Mouse (Mus musculus): Measurements from ENCODE around the gene Cacna1i. TPM values are rescaled to one million over a fixed set of nuclear protein-coding genes. Genes with fewer than 3 reads are reported as not detected.

The Cacna1i gene
- polyA plus RNA-seq, 1 experiment from 2014 or later: 0.14 TPM

DNA sequence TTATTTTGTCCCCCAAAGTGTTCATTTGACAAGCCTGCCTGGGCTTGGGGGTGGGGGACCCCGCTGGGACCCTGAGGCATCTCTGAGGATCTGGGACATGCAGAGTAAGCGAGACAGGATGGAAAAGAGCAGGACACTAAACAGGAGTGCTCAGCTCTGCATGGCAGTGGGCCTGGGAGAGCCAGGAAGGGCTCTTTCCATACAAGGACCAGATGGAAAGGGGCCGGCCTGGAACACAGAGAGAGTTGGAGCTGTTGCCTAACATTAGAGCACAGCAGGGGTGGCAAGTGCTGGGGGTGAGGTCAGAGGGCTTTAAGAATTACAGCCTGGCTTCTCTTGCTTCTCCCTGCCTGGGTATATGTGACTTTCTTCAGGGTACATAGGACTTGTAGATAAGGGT is 43.2 kb downstream of the Cacna1i start:
- peaks cover 3% of the 10 kb centered on the region for H3K27me3 ChIP-seq (replicated peaks; ENCODE audit: control insufficient read depth, insufficient read depth, low read length)
- no peak for DNase-seq (ENCODE audit: low spot score)
- WGBS: 65% methylated on average over 3 of the region's 3 CpGs
- ATAC-seq (replicated peaks; ENCODE audit: low FRiP score): no peak
- no peaks in the 10 kb centered on the region for H3K4me1 ChIP-seq (replicated peaks; ENCODE audit: control insufficient read depth, insufficient read depth, low read length)
- no peaks in the 10 kb centered on the region for H3K9me3 ChIP-seq (ENCODE audit: control insufficient read depth, low read length)
- H3K9ac ChIP-seq (ENCODE audit: low read depth, low read length): no peak overlapping the region
- no peak overlapping the region for H3K4me3 ChIP-seq (ENCODE audit: low read depth, low read length)
- no peak overlapping the region for H3K27ac ChIP-seq (ENCODE audit: low read depth, low read length)
- H3K4me2 ChIP-seq: no peak overlapping the region
- H3K36me3 ChIP-seq (ENCODE audit: control insufficient read depth, insufficient read depth, low read length): no peaks in the 10 kb centered on the region

DNA sequence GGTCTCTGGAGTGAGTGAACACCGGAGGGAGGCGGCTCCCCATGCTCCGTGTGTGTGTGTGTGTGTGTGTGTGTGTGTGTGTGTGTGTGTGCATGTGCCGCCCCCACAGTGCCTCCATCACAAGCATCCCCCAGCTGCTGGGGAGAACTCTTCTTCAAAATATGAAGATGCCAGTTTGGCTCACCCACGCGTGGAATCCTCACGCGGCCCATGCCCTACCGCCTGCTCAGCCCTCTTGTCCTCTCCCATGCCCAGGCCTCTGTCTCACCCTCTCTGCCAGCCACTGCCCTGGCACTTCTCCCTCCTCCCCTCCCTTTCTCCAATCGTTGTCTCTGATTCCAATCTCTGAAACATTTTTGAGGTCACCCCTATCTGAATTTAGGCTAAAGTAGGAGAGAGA is 47.7 kb downstream of the Cacna1i start:
- WGBS: 82% methylated on average over 9 of the region's 10 CpGs
- Histone ChIP-seq H3K36me3 (ENCODE audit: control insufficient read depth, insufficient read depth, low read length) (no peaks in the 10 kb centered on the region), H3K9ac (ENCODE audit: low read depth, low read length) (no peak overlapping the region), H3K27me3 (replicated peaks; ENCODE audit: control insufficient read depth, insufficient read depth, low read length) (peaks cover 3% of the 10 kb centered on the region; the same call in 1 of the 2 replicates), H3K4me1 (replicated peaks; ENCODE audit: control insufficient read depth, insufficient read depth, low read length) (no peaks in the 10 kb centered on the region), H3K4me2 (no peak overlapping the region), H3K27ac (ENCODE audit: low read depth, low read length) (no peak overlapping the region), H3K4me3 (ENCODE audit: low read depth, low read length) (no peak overlapping the region), H3K9me3 (ENCODE audit: control insufficient read depth, low read length) (no peaks in the 10 kb centered on the region)
- DNase-seq (ENCODE audit: low spot score) (no peak), ATAC-seq (replicated peaks; ENCODE audit: low FRiP score) (no peak)

DNA sequence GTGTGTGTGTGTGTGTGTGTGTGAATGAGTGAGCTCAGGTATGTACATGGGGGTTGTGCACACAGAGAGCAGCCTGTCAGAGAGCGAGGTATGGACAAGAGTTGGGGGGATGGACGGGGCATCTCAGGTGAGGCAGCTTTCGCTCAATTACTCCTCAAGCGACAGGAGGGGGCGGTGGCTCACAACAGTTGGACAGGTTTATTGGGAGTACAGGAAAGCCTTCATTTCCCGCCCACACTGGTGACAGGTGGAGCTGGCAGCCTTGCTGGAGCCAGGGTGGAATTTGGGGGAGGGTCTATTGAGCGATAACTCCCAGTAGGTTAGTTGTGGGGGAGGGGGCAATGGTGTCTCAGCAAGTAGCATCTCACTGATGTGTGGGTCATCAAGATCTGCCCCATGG is 48.2 kb downstream of the Cacna1i start:
- H3K36me3 ChIP-seq (ENCODE audit: control insufficient read depth, insufficient read depth, low read length): no peaks in the 10 kb centered on the region
- 56% methylated on average over 7 of the region's 7 CpGs for WGBS
- no peaks in the 10 kb centered on the region for H3K9me3 ChIP-seq (ENCODE audit: control insufficient read depth, low read length)
- no peaks in the 10 kb centered on the region for H3K4me1 ChIP-seq (replicated peaks; ENCODE audit: control insufficient read depth, insufficient read depth, low read length)
- H3K27ac ChIP-seq (ENCODE audit: low read depth, low read length): no peak overlapping the region
- no peak overlapping the region for H3K4me3 ChIP-seq (ENCODE audit: low read depth, low read length)
- peaks cover 3% of the 10 kb centered on the region; the same call in 1 of the 2 replicates for H3K27me3 ChIP-seq (replicated peaks; ENCODE audit: control insufficient read depth, insufficient read depth, low read length)
- DNase-seq (ENCODE audit: low spot score) (no peak), ATAC-seq (replicated peaks; ENCODE audit: low FRiP score) (no peak)
- H3K4me2 ChIP-seq: no peak overlapping the region
- H3K9ac ChIP-seq (ENCODE audit: low read depth, low read length): no peak overlapping the region

DNA sequence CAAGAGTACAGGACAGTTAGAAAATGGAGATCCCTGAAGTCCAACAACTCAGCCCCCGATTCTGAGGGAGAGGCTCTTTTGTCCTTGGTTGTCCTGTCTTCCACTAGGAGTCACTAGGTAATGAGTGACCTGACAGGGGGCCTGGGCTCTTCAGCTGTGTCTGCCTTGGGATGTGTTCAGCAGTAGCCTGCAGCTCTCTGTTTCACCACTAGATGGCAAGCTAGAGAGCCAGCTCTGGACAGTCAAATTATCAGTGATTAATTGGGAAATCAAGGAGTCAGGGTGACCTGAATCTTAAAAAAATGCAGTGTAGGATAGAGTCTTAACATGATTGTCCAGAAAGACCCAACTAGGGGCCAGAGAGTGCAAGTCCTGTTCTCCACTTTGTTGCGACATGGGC is 53.3 kb downstream of the Cacna1i start:
- DNase-seq (ENCODE audit: low spot score): peak; percentile 45
- H3K4me1 ChIP-seq (replicated peaks; ENCODE audit: control insufficient read depth, insufficient read depth, low read length): no peaks in the 10 kb centered on the region
- no peak overlapping the region for H3K9ac ChIP-seq (ENCODE audit: low read depth, low read length)
- H3K4me3 ChIP-seq (ENCODE audit: low read depth, low read length): no peak overlapping the region
- no peaks in the 10 kb centered on the region for H3K27me3 ChIP-seq (replicated peaks; ENCODE audit: control insufficient read depth, insufficient read depth, low read length)
- WGBS: 74% methylated on average over 2 of the region's 2 CpGs
- ATAC-seq (replicated peaks; ENCODE audit: low FRiP score): no peak
- no peak overlapping the region for H3K4me2 ChIP-seq
- no peak overlapping the region for H3K27ac ChIP-seq (ENCODE audit: low read depth, low read length)
- H3K36me3 ChIP-seq (ENCODE audit: control insufficient read depth, insufficient read depth, low read length): no peaks in the 10 kb centered on the region
- H3K9me3 ChIP-seq (ENCODE audit: control insufficient read depth, low read length): no peaks in the 10 kb centered on the region

DNA sequence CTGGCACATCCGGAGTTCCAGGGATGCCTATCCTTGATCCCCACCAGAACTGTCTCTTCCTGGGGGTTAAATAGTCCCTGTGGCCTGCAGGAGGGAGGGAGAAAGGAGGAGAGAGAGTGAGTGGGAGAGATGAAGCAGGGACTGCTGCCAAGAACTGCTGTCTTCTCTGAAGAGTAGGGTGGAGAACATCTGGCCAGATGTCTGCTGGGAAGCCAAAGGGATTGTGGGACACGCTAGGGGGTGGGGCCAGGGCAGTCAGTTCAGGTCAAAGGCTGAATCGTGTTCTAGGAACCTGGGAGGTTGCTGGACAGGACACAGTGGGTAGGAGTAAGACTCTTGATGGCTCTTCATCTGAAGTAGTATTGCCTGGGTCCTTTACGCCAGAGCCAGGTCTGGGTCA is 55.4 kb downstream of the Cacna1i start:
- Histone ChIP-seq H3K27ac (ENCODE audit: low read depth, low read length) (no peak overlapping the region), H3K4me2 (no peak overlapping the region), H3K4me1 (replicated peaks; ENCODE audit: control insufficient read depth, insufficient read depth, low read length) (no peaks in the 10 kb centered on the region), H3K36me3 (ENCODE audit: control insufficient read depth, insufficient read depth, low read length) (no peaks in the 10 kb centered on the region), H3K4me3 (ENCODE audit: low read depth, low read length) (no peak overlapping the region), H3K9me3 (ENCODE audit: control insufficient read depth, low read length) (no peaks in the 10 kb centered on the region), H3K27me3 (replicated peaks; ENCODE audit: control insufficient read depth, insufficient read depth, low read length) (no peaks in the 10 kb centered on the region), H3K9ac (ENCODE audit: low read depth, low read length) (no peak overlapping the region)
- WGBS: 58% methylated on average over 4 of the region's 4 CpGs
- DNase-seq (ENCODE audit: low spot score): no peak
- ATAC-seq (replicated peaks; ENCODE audit: low FRiP score): no peak

DNA sequence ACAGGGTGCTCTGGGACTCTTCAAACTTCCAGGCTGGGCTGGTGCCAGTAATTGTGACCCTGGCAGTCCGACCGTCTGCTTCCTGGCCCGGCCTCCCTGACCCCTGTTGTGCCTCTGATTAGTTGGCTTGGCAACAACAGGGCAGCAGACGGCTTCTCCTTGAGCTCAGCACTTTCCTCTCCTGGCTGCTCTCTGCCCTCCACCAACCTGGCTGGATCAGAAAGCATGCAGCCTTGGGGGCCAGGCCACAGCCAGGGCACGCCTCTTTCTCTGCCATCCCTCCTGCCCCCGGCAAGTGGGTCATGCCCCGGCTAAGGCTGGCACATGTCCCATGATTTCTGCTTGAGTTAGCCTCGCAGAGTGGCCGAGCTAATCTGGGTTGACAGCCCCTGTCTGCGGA is 56.0 kb downstream of the Cacna1i start:
- H3K4me3 ChIP-seq (ENCODE audit: low read depth, low read length): no peak overlapping the region
- 43% methylated on average over 10 of the region's 10 CpGs for WGBS
- no peaks in the 10 kb centered on the region for H3K9me3 ChIP-seq (ENCODE audit: control insufficient read depth, low read length)
- ATAC-seq (replicated peaks; ENCODE audit: low FRiP score): no peak
- no peak for DNase-seq (ENCODE audit: low spot score)
- no peaks in the 10 kb centered on the region for H3K4me1 ChIP-seq (replicated peaks; ENCODE audit: control insufficient read depth, insufficient read depth, low read length)
- H3K27ac ChIP-seq (ENCODE audit: low read depth, low read length): no peak overlapping the region
- no peak overlapping the region for H3K9ac ChIP-seq (ENCODE audit: low read depth, low read length)
- H3K4me2 ChIP-seq: no peak overlapping the region
- no peaks in the 10 kb centered on the region for H3K27me3 ChIP-seq (replicated peaks; ENCODE audit: control insufficient read depth, insufficient read depth, low read length)
- no peaks in the 10 kb centered on the region for H3K36me3 ChIP-seq (ENCODE audit: control insufficient read depth, insufficient read depth, low read length)

DNA sequence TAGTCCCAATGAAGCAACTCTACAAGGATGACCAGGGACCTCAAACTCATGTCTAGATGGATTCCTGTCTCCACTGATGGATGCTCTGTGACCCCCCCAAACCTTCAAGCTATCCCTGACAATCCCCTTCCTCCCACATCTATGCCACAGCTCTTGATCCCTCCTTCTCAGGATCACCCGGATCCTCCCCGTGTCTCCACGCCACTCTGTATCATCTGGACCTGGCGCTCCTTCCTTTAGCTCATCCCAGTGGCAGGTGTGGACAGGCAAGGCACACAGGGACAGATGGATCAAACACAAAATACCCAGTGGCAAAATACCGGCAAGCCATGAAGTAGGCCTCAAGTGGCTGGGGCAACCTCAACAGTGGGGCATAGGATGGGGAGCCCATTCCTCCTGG is 56.7 kb downstream of the Cacna1i start:
- no peaks in the 10 kb centered on the region for H3K36me3 ChIP-seq (ENCODE audit: control insufficient read depth, insufficient read depth, low read length)
- no peak overlapping the region for H3K27ac ChIP-seq (ENCODE audit: low read depth, low read length)

DNA sequence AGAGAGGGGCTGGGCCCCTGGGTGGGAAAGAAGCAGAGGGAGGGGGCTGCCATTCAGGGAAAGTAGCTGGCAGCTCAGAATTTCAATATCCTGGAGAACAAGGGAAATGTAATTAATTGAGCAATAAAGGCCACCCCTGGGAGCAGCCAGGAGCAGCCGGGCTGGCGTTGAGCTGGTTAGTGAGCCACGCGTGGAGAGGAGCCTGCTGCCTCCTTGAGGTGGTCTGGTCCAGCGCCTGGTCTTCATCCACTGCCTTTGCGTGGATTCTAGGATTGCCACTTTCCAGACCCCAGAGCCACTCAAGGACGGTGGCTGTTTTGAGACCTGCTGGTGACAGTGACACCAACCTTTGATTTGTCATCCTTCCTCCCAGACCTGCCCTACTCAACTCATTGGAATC is 59.5 kb downstream of the Cacna1i start:
- no peaks in the 10 kb centered on the region for H3K36me3 ChIP-seq (ENCODE audit: control insufficient read depth, insufficient read depth, low read length)
- no peak for ATAC-seq (replicated peaks; ENCODE audit: low FRiP score)
- no peak overlapping the region for H3K4me3 ChIP-seq (ENCODE audit: low read depth, low read length)
- DNase-seq (ENCODE audit: low spot score): no peak
- no peak overlapping the region for H3K9ac ChIP-seq (ENCODE audit: low read depth, low read length)
- no peaks in the 10 kb centered on the region for H3K4me1 ChIP-seq (replicated peaks; ENCODE audit: control insufficient read depth, insufficient read depth, low read length)
- H3K9me3 ChIP-seq (ENCODE audit: control insufficient read depth, low read length): no peaks in the 10 kb centered on the region
- no peak overlapping the region for H3K4me2 ChIP-seq
- H3K27ac ChIP-seq (ENCODE audit: low read depth, low read length): no peak overlapping the region
- H3K27me3 ChIP-seq (replicated peaks; ENCODE audit: control insufficient read depth, insufficient read depth, low read length): no peaks in the 10 kb centered on the region; the same call in 1 of the 2 replicates
- WGBS: 78% methylated on average over 7 of the region's 7 CpGs

More for the DNA sequence above, 56.7 kb downstream of the Cacna1i start:
- 96% methylated on average over 5 of the region's 5 CpGs for WGBS
- Histone ChIP-seq H3K4me2 (no peak overlapping the region), H3K4me3 (ENCODE audit: low read depth, low read length) (no peak overlapping the region), H3K9ac (ENCODE audit: low read depth, low read length) (no peak overlapping the region), H3K4me1 (replicated peaks; ENCODE audit: control insufficient read depth, insufficient read depth, low read length) (no peaks in the 10 kb centered on the region), H3K27me3 (replicated peaks; ENCODE audit: control insufficient read depth, insufficient read depth, low read length) (no peaks in the 10 kb centered on the region), H3K9me3 (ENCODE audit: control insufficient read depth, low read length) (no peaks in the 10 kb centered on the region)
- ATAC-seq (replicated peaks; ENCODE audit: low FRiP score) (no peak), DNase-seq (ENCODE audit: low spot score) (no peak)

DNA sequence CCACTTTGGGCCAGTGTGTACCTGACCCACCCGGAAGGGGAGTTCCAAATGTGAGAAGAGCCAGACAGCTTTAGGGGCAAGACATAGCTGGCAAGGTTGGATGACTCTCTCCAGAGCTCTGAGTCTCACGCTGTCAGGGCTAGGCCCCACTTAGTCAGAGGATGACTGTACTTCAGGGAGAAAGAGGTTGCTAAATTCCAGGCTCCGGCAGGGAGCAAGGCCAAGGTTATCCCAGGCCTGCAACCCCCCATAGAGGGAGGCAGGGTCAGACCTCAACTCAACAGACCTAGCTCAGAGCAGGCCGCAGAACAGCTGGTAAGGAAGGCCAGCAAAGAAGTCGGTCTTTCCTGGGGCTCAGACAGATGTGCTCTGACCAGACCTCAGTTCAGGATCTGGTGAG is 63.4 kb downstream of the Cacna1i start:
- H3K9me3 ChIP-seq (ENCODE audit: control insufficient read depth, low read length): no peaks in the 10 kb centered on the region
- H3K27me3 ChIP-seq (replicated peaks; ENCODE audit: control insufficient read depth, insufficient read depth, low read length): no peaks in the 10 kb centered on the region; the same call in 1 of the 2 replicates
- 67% methylated on average over 5 of the region's 5 CpGs for WGBS
- H3K4me1 ChIP-seq (replicated peaks; ENCODE audit: control insufficient read depth, insufficient read depth, low read length): no peaks in the 10 kb centered on the region
- H3K36me3 ChIP-seq (ENCODE audit: control insufficient read depth, insufficient read depth, low read length): no peaks in the 10 kb centered on the region
- DNase-seq (ENCODE audit: low spot score) (no peak), ATAC-seq (replicated peaks; ENCODE audit: low FRiP score) (no peak)
- no peak overlapping the region for H3K9ac ChIP-seq (ENCODE audit: low read depth, low read length)
- H3K4me3 ChIP-seq (ENCODE audit: low read depth, low read length): no peak overlapping the region
- H3K4me2 ChIP-seq: no peak overlapping the region
- H3K27ac ChIP-seq (ENCODE audit: low read depth, low read length): no peak overlapping the region
